Comparison of ENCODE assay signal across 9 mouse cellular contexts in genomic region chr3:89647268-89647874, GRCm38 (mm10).
A peak's percentile ranks its signal among the peaks of the same experiment; 100 is the strongest.
DNase-seq lines count a peak whose midpoint lies in the region; ATAC-seq and TF ChIP-seq lines count a peak whose summit lies in the region.
"Had no signal": no experiment of that assay in that cellular context is flagged by ENCODE, and none has a peak within 500 bp of the region (broad histone marks: within the 10 kb centered on the region; RNA-seq: fewer than 3 reads in every experiment).

No protein-coding gene starts in this region.

- H3K9ac ChIP-seq in ES-E14 (ENCODE audit: insufficient read depth, low read depth, low read length, poor library complexity, severe bottlenecking), result peak overlapping the region; percentile 2; the same call in 1 of the 2 replicates
- peak overlapping the region; percentile 29; the same call in 1 of the 2 replicates for H3K9ac ChIP-seq in forebrain, embryonic 14.5 days (ENCODE audit: low read length)
- peak overlapping the region; percentile 44; the same call in 1 of the 2 replicates for H3K9ac ChIP-seq in midbrain, embryonic 11.5 days (ENCODE audit: low read length)
- no peak overlapping the region for H3K9ac ChIP-seq in liver, embryonic 11.5 days (ENCODE audit: low read depth, low read length)

- H3K4me2 ChIP-seq in forebrain, embryonic 14.5 days (ENCODE audit: low read length), result 0 out of 2 replicates have a peak overlapping the region, but pooled peaks have one; percentile 14
- no peak overlapping the region for H3K4me2 ChIP-seq in midbrain, embryonic 11.5 days
- no peak overlapping the region for H3K4me2 ChIP-seq in liver, embryonic 11.5 days

- peak; percentile 73 for ATAC-seq in forebrain, embryonic 14.5 days
- peak; percentile 88 for ATAC-seq in midbrain, embryonic 11.5 days (ENCODE audit: low FRiP score)
- no peak for ATAC-seq in erythroblast, adult 5-6 weeks (replicated peaks; ENCODE audit: low FRiP score, poor library complexity, severe bottlenecking)
- no peak for ATAC-seq in liver, embryonic 11.5 days (replicated peaks; ENCODE audit: low FRiP score)

- H3K9me3 ChIP-seq in heart, embryonic 10.5 days, result no peaks in the 10 kb centered on the region
- H3K9me3 ChIP-seq in ES-E14 (ENCODE audit: control insufficient read depth, insufficient read depth, low read depth, low read length), result no peaks in the 10 kb centered on the region
- H3K9me3 ChIP-seq in forebrain, embryonic 14.5 days (replicated peaks; ENCODE audit: control insufficient read depth, low read length), result no peaks in the 10 kb centered on the region
- no peaks in the 10 kb centered on the region for H3K9me3 ChIP-seq in midbrain, embryonic 11.5 days (ENCODE audit: control insufficient read depth, low read length)
- no peaks in the 10 kb centered on the region for H3K9me3 ChIP-seq in liver, embryonic 11.5 days (ENCODE audit: control insufficient read depth, low read length)

- intact Hi-C loops in heart, postnatal 25 days (cut with DNase I), result no loop called here

- H3K27me3 ChIP-seq in heart, embryonic 10.5 days (ENCODE audit: insufficient read depth, poor library complexity, severe bottlenecking), result peaks cover 6% of the 10 kb centered on the region; the same call in 1 of the 2 replicates
- no peaks in the 10 kb centered on the region for H3K27me3 ChIP-seq in forebrain, embryonic 14.5 days (replicated peaks; ENCODE audit: control insufficient read depth, insufficient read depth, low read length)
- no peaks in the 10 kb centered on the region for H3K27me3 ChIP-seq in midbrain, embryonic 11.5 days (ENCODE audit: control insufficient read depth, insufficient read depth, low read length)
- peaks cover 2% of the 10 kb centered on the region; the same call in 1 of the 2 replicates for H3K27me3 ChIP-seq in liver, embryonic 11.5 days (replicated peaks; ENCODE audit: control insufficient read depth, insufficient read depth, low read length)

- no peaks in the 10 kb centered on the region for H3K36me3 ChIP-seq in heart, embryonic 10.5 days
- no peaks in the 10 kb centered on the region for H3K36me3 ChIP-seq in ES-E14 (ENCODE audit: control insufficient read depth, insufficient read depth, low read length, poor library complexity, severe bottlenecking)
- no peaks in the 10 kb centered on the region for H3K36me3 ChIP-seq in forebrain, embryonic 14.5 days (ENCODE audit: control insufficient read depth, insufficient read depth, low read length)
- no peaks in the 10 kb centered on the region for H3K36me3 ChIP-seq in midbrain, embryonic 11.5 days (ENCODE audit: control insufficient read depth, insufficient read depth, low read length)
- no peaks in the 10 kb centered on the region for H3K36me3 ChIP-seq in liver, embryonic 11.5 days (ENCODE audit: control insufficient read depth, insufficient read depth, low read length)

- no peak overlapping the region for H3K4me3 ChIP-seq in heart, embryonic 10.5 days
- no peak overlapping the region for H3K4me3 ChIP-seq in ES-E14 (ENCODE audit: insufficient read depth in 1 of 2, low read depth in 1 of 2, low read length in 2 of 2, poor library complexity in 1 of 2, severe bottlenecking in 1 of 2)
- H3K4me3 ChIP-seq in forebrain, embryonic 14.5 days (ENCODE audit: low read depth, low read length), result no peak overlapping the region
- no peak overlapping the region for H3K4me3 ChIP-seq in midbrain, embryonic 11.5 days (ENCODE audit: low read depth, low read length)
- no peak overlapping the region for H3K4me3 ChIP-seq in liver, embryonic 11.5 days (ENCODE audit: low read depth, low read length)
- H3K4me3 ChIP-seq: myocyte had no signal

- in situ Hi-C loops in ES-E14 (cut with MboI; ENCODE audit: low sequenced_read_pairs in 2 of 2, unreplicated experiment in 2 of 2), result no loop called here

- no peak for DNase-seq in heart, embryonic 10.5 days (ENCODE audit: low spot score)
- DNase-seq in heart, postnatal 25 days (ENCODE audit: low spot score), result no peak
- DNase-seq in ES-E14 (ENCODE audit: low read depth, low spot score), result no peak
- peak; percentile 85 for DNase-seq in forebrain, embryonic 14.5 days (ENCODE audit: low spot score)
- peak; percentile 92 for DNase-seq in midbrain, embryonic 11.5 days (ENCODE audit: low spot score, missing footprints)
- no peak for DNase-seq in thymus, postnatal 0 days (ENCODE audit: low spot score)
- DNase-seq in liver, embryonic 11.5 days (ENCODE audit: low spot score), result no peak

- peak overlapping the region; percentile 82 for H3K27ac ChIP-seq in heart, embryonic 10.5 days
- H3K27ac ChIP-seq in ES-E14 (ENCODE audit: insufficient read depth, low read depth, low read length, poor library complexity, severe bottlenecking), result peak overlapping the region; percentile 54; the same call in 1 of the 2 replicates
- peak overlapping the region; percentile 97 for H3K27ac ChIP-seq in forebrain, embryonic 14.5 days (ENCODE audit: low read depth, low read length)
- H3K27ac ChIP-seq in midbrain, embryonic 11.5 days (ENCODE audit: low read depth, low read length), result peak overlapping the region; percentile 74
- H3K27ac ChIP-seq in liver, embryonic 11.5 days (ENCODE audit: low read depth, low read length), result no peak overlapping the region

- H3K4me1 ChIP-seq in heart, embryonic 10.5 days, result peaks cover 55% of the 10 kb centered on the region
- H3K4me1 ChIP-seq in ES-E14 (ENCODE audit: control insufficient read depth in 2 of 2, insufficient read depth in 2 of 2, low read length in 2 of 2, poor library complexity in 1 of 2), result peaks cover 0 to 18% of the 10 kb centered on the region in 2 experiments; a peak in 2 of 4 replicates
- H3K4me1 ChIP-seq in forebrain, embryonic 14.5 days (ENCODE audit: control insufficient read depth, insufficient read depth, low read length), result peaks cover 36% of the 10 kb centered on the region
- H3K4me1 ChIP-seq in midbrain, embryonic 11.5 days (ENCODE audit: control insufficient read depth, insufficient read depth, low read length), result peaks cover 19% of the 10 kb centered on the region
- peaks cover 3% of the 10 kb centered on the region; the same call in 1 of the 2 replicates for H3K4me1 ChIP-seq in liver, embryonic 11.5 days (replicated peaks; ENCODE audit: control insufficient read depth, insufficient read depth, low read length)

- WGBS in heart, embryonic 10.5 days, result 66% methylated on average over 6 of the region's 6 CpGs
- WGBS in forebrain, embryonic 14.5 days, result 3% methylated on average over 6 of the region's 6 CpGs
- 37% methylated on average over 6 of the region's 6 CpGs for WGBS in midbrain, embryonic 11.5 days
- 66% methylated on average over 6 of the region's 6 CpGs for WGBS in liver, embryonic 11.5 days

TF ChIP-seq in ES-E14, 5 proteins besides CTCF, POLR2A, EP300 and RAD21:
- TF ChIP-seq CHD2 (IDR thresholded peaks at IDR 0.05; ENCODE audit: low read depth, low read length) (no peak), ZNF384 (IDR thresholded peaks at IDR 0.05; ENCODE audit: low read depth, low read length) (no peak), ZC3H11A (IDR thresholded peaks at IDR 0.05; ENCODE audit: borderline replicate concordance, low read depth, low read length) (no peak), MAFK (IDR thresholded peaks at IDR 0.05; ENCODE audit: insufficient read depth, low read depth, low read length) (no peak; the same call in 1 of the 2 replicates), HCFC1 (IDR thresholded peaks at IDR 0.05; ENCODE audit: borderline replicate concordance, insufficient read depth, low read length) (no peak)
TF ChIP-seq in ES-E14: peak in this region for 0.

Comparison
In these comparisons a context has a peak if more than half of its experiments do, and no peak if none do; other contexts are left out.
1. DNase-seq: peak in forebrain, embryonic 14.5 days (single experiment) and midbrain, embryonic 11.5 days (single experiment); none in heart, embryonic 10.5 days (single experiment), heart, postnatal 25 days (single experiment), ES-E14 (single experiment), thymus, postnatal 0 days (single experiment) and liver, embryonic 11.5 days (single experiment).
2. ATAC-seq: peak in forebrain, embryonic 14.5 days (single experiment) and midbrain, embryonic 11.5 days (single experiment); none in erythroblast, adult 5-6 weeks (single experiment) and liver, embryonic 11.5 days (single experiment).